Mouse (Mus musculus): ENCODE measurements around the gene Umad1.

Gene Umad1

DNA sequence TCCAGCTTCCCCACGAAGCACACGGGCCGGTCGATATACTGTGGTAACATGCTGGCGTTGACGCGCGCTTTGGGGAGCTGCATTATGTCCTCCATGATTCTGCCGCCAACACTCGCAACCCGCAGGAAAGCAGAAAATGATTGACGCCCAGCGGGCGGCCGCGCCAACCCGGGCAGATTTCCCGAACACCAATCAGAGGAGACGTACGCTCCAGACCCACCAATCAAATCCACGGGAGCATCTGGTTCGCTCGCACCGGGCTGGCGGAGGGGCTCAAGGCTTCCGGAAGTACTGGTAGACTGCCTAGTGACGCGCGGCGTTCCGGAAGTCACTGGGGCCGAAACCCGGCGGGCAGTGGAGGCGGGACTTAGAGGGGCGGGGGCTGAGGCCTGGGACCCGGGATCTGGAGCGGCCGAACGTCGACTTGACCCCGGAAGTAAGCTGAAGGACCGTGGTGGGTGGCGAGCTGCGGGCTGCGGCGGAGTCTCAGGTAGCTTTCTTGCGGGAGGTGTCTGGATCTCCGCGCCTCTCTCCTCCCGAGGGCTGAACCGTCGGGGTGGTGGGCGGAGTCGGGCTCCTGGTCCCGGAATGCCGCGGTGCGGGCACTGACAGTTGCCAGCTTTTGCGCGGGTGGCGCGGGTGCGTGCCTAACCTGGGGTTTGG lies at the start of gene Umad1, which contains the start of the genes Rpa3 and Gm45062:
Gene Umad1, plus strand, starts transcription at position 285 of the 663 bp plus-strand sequence.
Gene Rpa3, minus strand, starts transcription at position 170 of the 663 bp plus-strand sequence.
Gene Gm45062, plus strand, starts transcription at position 447 of the 663 bp plus-strand sequence.
- peak; percentile 96 for DNase-seq (ENCODE audit: low spot score)

DNA sequence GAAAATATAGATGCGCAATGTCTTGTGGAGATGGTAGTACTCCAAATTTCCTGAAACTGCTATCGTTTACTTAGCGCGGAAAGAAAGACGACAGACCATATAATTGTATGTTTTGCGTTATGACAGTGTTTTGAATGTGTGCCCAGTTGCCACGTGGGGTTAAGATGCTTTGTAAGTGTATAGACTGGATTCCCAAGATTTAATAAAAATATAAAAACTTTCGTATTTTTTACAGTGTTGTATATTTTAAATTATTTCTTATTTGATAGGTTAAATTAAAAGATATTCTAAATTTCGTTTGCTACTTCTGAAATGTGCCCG lies 49.3 kb upstream of the Umad1 start:
- DNase-seq (ENCODE audit: low spot score) = no peak

DNA sequence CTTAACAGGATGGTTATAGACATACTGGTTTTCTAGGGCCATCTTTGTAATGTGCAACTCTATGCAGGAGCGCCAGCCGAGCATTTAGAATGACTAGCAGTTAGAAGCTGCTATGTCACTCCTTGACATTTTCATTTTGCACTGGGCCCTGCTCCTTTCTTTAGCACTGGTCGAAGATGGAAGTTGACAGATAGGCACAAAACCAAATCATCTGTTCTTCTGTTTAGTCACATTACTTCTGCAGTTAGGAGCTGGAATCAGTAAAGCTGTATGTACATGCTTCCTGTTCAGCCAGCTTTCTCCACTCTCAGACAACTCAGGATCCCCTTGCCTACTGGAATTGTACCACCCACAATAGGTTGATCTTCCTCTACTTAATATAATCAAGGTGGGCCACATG lies 48.4 kb upstream of the Umad1 start:
- no peak for DNase-seq (ENCODE audit: low spot score)

DNA sequence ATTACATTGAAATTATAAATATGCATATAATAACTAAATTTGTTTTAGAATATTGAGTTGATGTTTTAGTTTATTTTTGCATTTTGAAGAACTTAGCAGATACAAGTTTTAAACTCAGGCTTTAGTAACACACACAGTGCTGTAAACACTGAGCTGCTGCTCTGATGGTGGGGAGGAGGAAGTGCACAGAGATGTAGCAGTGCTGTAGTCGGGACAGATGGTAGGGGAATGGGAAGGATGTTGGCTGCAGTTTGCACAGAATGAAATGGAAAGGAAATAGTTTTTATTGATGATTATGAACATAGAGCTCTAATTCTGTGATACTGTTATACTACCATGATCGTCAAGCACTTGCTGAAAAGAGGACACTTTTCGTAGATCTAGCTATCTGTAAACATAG lies 32.1 kb upstream of the Umad1 start:
- no peak for DNase-seq (ENCODE audit: low spot score)

DNA sequence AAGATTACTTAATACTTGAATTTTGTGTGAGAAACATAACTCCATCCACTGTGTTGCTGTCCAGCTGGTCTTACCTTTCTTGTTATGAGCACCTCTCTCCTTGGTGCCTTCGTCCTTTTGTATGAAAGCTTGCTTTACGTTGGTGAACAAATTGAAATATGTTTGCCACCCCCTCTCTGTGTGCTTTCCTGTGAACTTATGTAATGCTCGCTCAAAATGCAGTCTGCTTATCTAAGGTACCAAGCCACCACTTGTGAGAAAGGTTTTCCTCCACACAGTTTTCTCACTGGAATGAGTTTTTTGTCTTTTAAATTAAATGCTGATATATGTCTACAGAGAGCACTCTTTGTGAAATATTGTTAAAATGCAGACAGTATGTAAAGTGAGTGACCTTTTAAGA lies 30.5 kb upstream of the Umad1 start:
- no peak for DNase-seq (ENCODE audit: low spot score)

DNA sequence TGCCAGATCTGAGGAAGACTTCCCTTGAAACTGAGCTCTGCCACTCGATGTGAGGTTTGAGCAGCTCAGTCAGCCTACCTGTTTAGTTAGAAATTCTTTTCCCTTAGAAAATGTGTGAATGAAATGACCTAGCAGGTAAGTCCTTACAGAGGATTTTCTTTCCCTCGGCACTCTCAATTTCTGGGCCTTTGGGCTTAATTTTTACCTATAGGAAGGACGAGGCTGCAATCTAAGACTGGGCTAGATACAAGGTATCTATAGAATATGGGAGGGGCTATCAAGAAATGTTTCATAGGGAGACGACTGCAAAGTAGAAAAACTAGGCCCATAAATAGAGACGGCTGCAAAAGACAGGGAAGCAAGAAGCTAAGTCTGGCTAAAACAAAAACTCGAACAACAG lies 772 bp upstream of the Umad1 start:
- DNase-seq (ENCODE audit: low spot score) = no peak

DNA sequence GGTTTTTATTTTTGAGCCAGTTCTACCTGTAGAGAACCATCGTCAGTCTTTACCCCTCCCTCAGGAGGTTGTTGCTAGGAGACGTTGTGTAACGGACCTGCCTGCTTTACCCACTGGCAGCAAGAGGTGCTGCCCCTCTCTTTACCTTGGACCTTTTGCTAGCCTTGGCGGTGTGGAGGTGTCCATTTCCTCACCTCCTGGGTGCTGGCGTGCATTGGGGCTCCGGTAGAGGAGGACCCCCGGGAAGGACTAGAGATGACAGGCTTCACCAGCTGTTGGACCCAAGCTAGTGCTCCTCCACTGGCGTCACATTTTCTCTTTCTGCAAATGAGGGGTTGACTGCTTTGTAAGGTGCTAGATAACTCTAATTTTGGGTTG lies 568 bp downstream of the Umad1 start:
- DNase-seq (ENCODE audit: low spot score) = no peak

DNA sequence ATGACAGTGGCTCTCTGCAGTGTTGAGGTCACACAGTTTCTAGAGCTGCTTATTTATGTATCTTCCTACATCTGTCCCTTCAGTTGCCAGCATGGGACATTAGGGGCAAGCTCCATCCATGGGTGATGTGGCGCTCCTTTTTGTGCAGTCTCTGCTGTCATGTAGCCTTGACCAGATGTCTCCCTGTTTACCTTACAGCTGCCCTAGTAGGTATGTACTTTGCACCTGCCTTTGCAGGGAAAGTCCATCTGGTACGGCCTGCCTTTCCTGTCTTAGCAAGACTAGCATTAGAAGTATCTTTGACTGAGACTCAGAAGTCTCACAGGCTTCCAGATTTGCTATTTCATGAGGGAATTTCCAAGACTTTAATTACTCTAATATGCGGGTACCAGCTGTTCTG lies 12.0 kb downstream of the Umad1 start:
- no peak for DNase-seq (ENCODE audit: low spot score)

DNA sequence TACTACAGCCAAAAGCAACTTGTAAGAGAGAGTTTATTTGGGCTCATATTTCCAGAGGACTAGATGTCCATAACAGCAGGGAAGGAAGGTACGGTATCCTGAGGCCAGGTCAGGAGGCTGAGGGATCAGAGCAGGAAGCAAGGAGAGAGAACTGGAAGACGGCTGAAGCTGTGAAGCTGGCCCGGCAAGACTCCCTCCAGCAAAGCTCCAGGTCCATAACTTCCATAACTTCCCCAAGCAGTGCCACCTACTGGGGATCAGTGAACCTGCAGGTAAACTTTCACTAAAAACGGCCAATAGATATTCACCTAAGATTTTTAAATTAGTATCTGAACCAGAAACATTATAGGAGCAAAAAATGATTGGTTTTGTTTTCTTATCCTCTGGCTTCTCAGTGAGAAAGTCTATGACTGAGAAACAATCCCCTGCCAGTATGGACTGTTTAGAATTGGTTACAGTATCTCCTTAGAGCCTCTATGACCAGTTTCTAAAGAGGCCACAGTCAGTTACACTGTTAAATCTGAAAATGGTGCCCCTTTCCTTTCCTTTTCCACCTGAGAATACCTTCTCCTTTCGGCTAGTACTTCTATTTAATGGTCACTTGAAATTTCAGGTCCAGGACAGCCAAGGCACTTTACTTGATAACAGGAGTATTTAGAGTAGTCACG lies 15.4 kb downstream of the Umad1 start:
- DNase-seq (ENCODE audit: low spot score) = peak; percentile 11

DNA sequence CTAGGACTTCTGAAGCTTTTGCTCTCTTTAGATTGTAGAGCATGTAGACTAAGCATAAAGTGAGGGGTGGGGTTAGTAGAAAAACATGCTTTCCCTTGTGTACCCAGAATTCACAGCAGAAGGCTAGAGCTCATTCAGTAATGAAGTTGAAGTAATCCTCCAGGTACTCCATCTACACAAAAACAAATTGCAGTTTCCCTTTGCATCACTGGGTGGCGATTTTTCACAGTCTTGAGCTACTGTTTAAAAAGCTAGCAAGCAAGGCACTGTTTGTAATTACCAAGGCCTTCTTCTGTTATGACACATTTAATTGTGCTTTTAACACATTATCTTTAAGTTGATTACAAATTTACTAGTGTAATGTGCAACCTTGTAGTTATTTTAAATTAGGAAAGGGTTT lies 16.0 kb downstream of the Umad1 start:
- DNase-seq (ENCODE audit: low spot score) = peak; percentile 21

DNA sequence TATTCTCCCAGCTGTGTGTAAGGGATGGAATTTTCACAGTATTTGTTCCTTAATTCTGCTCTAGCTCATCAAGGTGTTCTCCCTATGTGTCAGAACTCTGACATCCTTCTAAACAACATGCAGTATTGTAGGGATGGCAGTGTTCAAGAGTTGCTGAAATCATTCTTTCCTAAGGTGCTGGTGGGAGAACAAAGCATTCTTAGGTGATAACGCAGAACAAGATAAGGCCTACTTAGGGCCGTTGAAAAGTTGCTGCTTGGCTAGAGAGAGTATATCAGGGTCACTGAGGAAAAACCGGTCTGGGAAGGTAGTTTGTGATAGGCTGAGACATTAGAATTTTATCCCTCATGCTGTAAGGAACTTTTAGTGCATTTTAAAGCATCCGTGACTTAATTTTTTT lies 17.3 kb downstream of the Umad1 start:
- DNase-seq (ENCODE audit: low spot score) = no peak

DNA sequence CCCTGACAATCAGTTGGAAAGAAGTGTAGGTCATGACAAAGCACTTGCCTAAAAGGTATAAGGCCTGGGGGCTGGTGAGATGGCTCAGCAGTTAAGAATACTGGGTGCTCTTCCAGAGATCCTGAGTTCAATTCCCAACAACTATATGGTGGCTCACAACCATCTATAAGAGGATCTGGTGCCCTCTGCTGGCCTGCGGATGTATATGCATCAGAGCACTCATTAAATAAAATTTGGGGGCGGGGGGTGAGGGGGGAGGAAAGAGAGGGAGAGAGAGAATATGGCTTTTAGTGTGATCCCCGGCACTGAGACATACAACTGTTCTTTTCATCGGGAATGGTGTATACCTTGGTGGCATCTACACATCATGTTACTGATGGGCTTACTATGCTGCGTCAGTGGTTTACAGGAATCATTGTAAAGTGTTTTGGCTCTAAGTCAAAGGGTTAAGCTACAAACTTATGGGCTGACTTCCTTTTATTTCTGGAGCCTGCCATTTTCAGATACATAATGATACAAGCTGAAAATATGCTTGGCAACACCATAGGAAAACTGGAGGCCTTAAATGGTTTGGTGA lies 19.4 kb downstream of the Umad1 start:
- no peak for DNase-seq (ENCODE audit: low spot score)

DNA sequence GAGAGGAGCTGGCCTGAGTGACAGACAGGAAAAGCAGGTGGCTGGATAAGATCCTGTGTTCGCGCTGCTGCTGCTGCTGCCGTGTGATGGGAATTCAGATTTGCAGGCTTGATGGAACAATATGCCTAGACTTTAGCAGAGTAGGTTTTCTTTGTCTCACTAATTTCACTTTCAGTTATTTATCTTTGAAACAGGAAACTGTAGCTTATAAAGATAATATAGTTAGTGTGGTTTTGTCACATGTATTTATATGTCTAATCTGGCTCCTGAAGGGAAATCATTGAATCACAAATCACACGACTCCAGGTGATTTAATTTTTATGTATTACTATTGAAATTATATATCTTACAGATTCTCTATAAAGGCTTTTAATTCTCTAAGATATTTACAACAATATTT lies 24.2 kb downstream of the Umad1 start:
- no peak for DNase-seq (ENCODE audit: low spot score)

DNA sequence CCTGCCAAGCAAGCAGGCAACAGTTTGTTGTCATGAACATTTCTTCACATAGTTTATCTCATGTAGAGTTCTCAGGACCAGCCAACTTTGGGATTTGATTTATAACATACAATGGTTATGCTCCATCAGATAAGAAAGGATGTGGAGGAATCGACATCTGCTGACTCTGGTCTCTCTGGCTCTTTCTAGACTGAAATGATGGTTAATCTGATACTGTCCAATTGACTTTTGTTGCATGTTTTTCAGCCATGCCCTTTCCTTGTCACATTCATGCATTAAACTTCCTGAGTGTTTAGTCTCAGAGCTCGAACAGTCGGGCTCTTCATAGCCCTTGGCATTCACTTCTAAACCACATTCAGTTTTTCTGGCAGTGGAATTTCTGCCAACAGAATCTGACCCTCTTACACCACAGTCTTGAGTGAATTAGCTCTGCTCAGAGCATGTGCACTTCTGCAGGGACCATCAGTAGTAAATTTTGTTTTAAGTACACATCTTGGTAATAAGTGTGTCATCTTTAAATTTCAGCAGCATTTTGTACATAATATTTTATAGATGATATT lies 26.4 kb downstream of the Umad1 start:
- DNase-seq (ENCODE audit: low spot score) = no peak

DNA sequence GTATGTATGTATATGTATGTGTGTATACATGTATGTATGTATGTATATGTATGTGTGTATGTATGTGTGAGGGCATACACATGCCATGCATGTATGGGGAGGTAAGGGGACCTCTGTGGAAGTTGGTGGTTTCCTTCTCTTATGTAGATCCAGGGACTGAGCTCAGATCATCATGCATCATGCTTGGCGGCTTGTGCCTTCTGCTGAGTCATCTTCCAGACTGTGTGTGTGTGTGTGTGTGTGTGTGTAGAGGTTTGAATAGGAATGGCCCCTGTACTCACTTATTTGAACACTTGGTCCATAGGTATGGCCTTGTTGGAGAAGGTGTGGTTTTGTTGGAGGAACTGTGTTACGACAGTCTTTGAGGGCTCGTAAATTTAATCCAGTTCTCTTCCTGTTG lies 27.1 kb downstream of the Umad1 start:
- DNase-seq (ENCODE audit: low spot score) = no peak

DNA sequence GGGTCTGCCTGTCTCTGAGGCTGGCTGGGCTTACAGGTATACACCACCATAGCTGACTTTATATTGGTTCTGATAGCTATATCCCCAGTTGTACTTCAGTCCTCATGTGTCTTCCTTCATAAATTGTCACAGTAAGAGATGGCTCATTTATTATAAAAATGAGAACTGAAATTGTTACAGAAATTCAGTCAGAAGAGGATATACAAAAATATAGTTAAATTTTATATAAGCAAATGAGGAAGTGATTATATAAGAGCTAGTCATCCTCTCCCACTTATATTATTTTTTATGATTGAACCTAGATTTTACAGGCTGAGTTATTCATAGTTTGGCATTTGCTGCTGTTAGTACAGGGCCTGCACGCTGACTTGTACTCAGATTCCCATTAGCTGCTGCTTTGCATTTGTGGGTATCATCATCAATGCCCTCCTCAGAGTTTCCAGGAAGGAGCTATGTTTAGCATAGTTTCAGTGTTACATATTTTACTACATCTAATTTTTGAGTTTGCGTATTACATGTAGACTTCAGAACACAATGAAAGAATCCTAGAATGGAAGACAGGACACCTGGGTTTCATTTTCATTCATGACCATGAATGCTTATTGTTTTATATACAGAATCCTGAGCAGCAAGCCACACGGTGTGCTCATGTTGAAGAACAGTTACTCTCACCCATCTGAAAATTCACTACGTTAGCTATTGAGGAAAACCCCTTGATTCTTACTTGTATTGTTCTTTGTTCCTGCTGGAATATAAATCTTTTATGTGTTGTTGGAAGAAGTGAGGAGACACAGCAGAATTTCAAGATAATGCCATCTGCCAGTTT lies 29.9 kb downstream of the Umad1 start:
- no peak for DNase-seq (ENCODE audit: low spot score)

DNA sequence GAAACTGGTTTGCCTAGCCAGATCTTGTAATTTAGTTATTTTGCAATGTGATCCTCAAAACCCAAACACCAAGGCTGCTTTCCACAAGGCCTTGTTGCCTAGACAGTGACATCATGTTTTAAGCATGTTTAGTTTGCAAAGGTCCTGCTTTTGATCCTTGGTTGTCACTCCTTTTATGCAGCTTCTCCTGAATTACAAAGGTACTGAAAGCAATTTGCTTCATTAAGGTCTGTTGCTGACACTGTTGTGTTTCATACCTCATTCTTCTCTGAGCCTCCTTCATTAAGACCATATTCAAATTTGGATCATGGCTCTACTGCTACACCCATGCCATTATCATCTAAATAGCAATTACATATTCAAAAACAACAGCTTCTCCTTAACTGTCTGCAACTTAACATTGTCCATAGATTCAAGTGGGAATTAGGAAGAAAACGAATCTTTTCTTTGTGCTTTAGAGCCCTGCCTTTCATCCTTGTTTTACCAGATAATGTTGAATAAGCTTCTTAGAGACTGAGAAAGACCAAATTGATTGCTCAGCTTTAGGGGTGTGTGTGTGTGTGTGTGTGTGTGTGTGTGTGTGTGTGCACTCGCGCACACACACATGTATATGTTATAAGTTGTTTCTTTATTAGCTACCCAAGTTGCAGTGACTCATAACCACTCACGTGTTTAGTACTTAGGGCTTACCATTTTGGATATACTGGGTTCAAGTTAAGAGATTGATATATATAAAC lies 35.1 kb downstream of the Umad1 start:
- no peak for DNase-seq (ENCODE audit: low spot score)

DNA sequence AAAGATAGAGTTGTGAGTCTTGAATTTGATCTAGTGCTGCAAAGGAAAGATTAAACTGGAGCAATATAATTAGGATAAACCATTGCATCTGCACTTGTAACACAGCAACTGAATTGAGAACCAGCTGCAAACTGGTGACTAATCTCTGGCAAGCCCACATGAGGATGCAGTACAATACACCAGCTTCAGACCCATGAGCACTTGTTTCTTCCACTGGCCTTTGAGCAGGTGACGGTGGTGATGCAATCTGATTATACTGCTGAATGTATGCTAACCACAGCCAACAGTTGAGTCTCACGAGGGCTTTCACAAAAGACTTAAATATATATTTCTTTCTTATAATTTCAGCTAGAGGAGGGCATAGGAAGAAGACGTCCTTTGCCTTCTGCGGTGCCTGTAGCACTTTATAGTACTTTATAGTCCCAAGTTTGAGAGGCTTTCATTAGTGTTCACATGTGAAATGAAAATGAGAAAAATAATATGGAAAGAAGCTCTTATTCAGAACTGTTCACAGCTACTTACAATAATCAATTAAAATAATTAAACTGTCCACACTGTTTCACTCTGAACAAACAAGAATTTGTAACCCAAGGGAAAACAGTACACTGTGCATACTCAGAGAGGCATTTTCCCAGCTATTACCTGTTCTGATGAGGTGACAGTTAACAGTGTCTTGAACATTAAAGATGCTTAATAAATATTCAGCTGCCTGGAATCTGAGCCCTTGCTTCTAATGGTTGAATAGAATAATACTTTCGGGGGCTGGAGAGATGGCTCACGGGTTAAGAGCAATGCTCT lies 40.2 kb downstream of the Umad1 start:
- no peak for DNase-seq (ENCODE audit: low spot score)

DNA sequence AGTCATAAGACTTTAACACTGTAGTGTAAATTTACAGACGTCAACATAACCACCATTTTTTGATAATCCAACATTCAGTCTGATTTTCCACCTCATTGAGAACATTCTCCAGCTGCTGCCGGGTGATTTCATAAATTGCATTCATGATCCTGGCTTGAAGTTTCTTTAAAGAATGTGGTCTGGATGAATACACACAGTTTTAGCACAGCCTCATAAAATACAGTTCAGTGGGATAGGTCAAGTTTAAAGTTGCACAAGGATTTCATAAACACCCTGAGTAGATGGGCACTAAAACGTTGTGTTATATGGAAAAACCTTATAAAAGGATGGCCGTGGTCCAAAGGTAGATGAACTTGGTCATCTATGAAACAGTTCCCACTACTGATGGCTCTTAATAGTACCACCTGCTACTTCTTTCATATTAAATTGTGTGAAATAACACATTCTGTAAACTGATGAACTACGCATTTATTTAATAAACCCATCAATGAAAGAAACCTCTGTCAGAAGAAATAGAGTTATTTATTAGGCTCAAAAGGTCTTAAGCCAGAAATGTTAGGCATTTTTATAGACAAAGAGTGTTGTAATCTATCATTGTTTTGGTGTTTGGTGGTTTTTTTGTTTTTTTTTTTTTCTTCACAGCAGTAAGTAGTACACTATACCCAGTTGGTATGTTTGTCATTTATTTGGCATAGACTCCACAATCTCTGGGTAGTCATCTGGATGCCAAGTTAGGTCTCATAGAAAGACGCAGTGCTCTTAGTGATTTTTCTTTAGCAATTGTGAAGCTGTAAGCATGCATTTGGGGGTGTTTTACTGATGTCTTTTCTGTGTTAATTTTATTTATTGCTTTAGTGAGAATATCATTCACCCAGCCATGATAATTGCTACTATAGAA lies 49.0 kb downstream of the Umad1 start:
- no peak for DNase-seq (ENCODE audit: low spot score)

DNA sequence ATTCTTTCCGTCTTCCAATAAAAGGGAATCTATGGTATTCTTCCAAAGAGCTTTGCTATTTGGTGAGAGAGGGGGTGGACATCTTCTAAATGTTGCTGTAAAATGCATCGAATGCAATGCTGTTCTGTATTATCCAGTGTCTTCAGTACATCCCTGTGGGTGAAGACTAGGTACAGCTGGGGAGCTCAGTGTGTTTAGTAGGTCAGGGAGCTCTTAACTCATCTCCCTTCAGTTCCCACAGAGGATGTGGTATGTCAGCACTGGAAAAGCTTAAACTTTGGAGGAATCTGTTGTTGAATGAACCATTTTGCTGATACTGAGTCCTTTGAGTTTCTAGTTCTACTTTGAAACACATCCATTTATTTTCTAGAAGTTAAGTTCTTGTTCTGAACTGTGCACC lies 53.5 kb downstream of the Umad1 start:
- no peak for DNase-seq (ENCODE audit: low spot score)
